Mouse (Mus musculus): ENCODE data around the gene Uba5.
A peak's percentile ranks its signal among the peaks of the same experiment; 100 is the strongest.

Gene Uba5

GRCm38 (mm10) chr9:104062430-104063243 is at the start of gene Uba5:
Gene Uba5, minus strand, starts transcription at chr9:104063134.
- DNase-seq (ENCODE audit: low read depth, low spot score): no peak

GRCm38 (mm10) chr9:104109151-104109550 is 46.2 kb upstream of the Uba5 start:
- no peak for DNase-seq (ENCODE audit: low read depth, low spot score)

GRCm38 (mm10) chr9:104108571-104109143 is 45.7 kb upstream of the Uba5 start:
- DNase-seq (ENCODE audit: low read depth, low spot score): no peak

GRCm38 (mm10) chr9:104107482-104107881 is 44.5 kb upstream of the Uba5 start:
- no peak for DNase-seq (ENCODE audit: low read depth, low spot score)

- no peak for DNase-seq (ENCODE audit: low read depth, low spot score)
These were observed 44.0 kb upstream of the Uba5 start for GRCm38 (mm10) chr9:104106930-104107329.

GRCm38 (mm10) chr9:104104986-104105385 is 42.1 kb upstream of the Uba5 start:
- DNase-seq (ENCODE audit: low read depth, low spot score): no peak

GRCm38 (mm10) chr9:104102901-104103300 is 40.0 kb upstream of the Uba5 start:
- no peak for DNase-seq (ENCODE audit: low read depth, low spot score)

GRCm38 (mm10) chr9:104102301-104102700 is 39.4 kb upstream of the Uba5 start:
- DNase-seq (ENCODE audit: low read depth, low spot score): no peak

- DNase-seq (ENCODE audit: low read depth, low spot score): no peak
These were observed 38.5 kb upstream of the Uba5 start for GRCm38 (mm10) chr9:104101458-104101857.

- DNase-seq (ENCODE audit: low read depth, low spot score): no peak
These were observed 37.9 kb upstream of the Uba5 start for GRCm38 (mm10) chr9:104100822-104101221.

GRCm38 (mm10) chr9:104099060-104099459 is 36.1 kb upstream of the Uba5 start:
- no peak for DNase-seq (ENCODE audit: low read depth, low spot score)

- DNase-seq (ENCODE audit: low read depth, low spot score): no peak
These were observed 35.3 kb upstream of the Uba5 start for GRCm38 (mm10) chr9:104098256-104098655.

GRCm38 (mm10) chr9:104092945-104093344 is 30.0 kb upstream of the Uba5 start:
- DNase-seq (ENCODE audit: low read depth, low spot score): no peak

- DNase-seq (ENCODE audit: low read depth, low spot score): peak; percentile 3
These were observed 25.6 kb upstream of the Uba5 start for GRCm38 (mm10) chr9:104088555-104088954.

- no peak for DNase-seq (ENCODE audit: low read depth, low spot score)
These were observed 22.9 kb upstream of the Uba5 start for GRCm38 (mm10) chr9:104085730-104086429.

GRCm38 (mm10) chr9:104080038-104080437 is 17.1 kb upstream of the Uba5 start:
- no peak for DNase-seq (ENCODE audit: low read depth, low spot score)

- DNase-seq (ENCODE audit: low read depth, low spot score): no peak
These were observed 16.4 kb upstream of the Uba5 start for GRCm38 (mm10) chr9:104079379-104079778.

GRCm38 (mm10) chr9:104078780-104079179 is 15.8 kb upstream of the Uba5 start:
- DNase-seq (ENCODE audit: low read depth, low spot score): no peak

- no peak for DNase-seq (ENCODE audit: low read depth, low spot score)
These were observed 12.9 kb upstream of the Uba5 start for GRCm38 (mm10) chr9:104075808-104076207.

- DNase-seq (ENCODE audit: low read depth, low spot score): no peak
These were observed 8.1 kb upstream of the Uba5 start for GRCm38 (mm10) chr9:104070863-104071604.

GRCm38 (mm10) chr9:104070241-104070640 is 7.3 kb upstream of the Uba5 start:
- no peak for DNase-seq (ENCODE audit: low read depth, low spot score)

- no peak for DNase-seq (ENCODE audit: low read depth, low spot score)
These were observed 1.6 kb upstream of the Uba5 start for GRCm38 (mm10) chr9:104064571-104064970.
